Mouse (Mus musculus) CH12F3 (cell line): ENCODE data around the gene Lhx5.

Experiments used
- in situ Hi-C: fragments of 300-500 bp; cut with MboI; formaldehyde crosslinking; loops from 2 replicates; pipeline ENCODE4 v1.14.3; 2020; ENCODE audit warnings: low sequenced_read_pairs

The Lhx5 gene

DNA sequence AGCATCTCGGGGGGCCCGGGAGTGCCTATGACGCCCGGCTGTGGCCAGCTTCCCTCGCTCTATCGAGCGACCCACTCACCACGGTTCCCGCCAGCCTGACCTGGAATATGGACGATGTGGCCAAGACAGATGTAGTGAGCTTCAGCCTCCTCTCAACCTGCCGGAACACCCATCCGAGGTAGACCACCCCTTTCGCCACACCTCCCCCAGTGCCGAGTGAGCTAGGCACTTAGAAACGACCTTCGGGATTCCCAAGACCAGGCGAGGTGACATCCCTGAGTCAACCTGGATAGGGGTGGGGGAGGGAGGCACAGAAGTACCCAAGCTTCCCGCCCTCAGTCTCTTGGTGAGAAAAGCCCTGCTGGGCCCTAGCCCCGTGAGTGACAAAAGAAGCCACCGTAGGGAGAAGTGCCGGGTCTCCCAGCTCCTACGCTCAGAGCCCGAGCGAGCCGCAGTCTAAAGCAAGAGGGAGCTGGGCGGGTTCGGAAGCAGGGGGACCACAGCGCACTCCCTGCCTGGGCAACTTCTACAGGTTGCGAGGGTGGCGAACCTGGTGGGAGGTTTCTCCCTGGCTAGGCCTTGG is 407 bp upstream of the Lhx5 start:
- in situ Hi-C loops: no loop called here

- in situ Hi-C loops: no loop called here
Observed at GRCm38 (mm10) chr5:120432486-120433015, 1.1 kb downstream of the Lhx5 start.

DNA sequence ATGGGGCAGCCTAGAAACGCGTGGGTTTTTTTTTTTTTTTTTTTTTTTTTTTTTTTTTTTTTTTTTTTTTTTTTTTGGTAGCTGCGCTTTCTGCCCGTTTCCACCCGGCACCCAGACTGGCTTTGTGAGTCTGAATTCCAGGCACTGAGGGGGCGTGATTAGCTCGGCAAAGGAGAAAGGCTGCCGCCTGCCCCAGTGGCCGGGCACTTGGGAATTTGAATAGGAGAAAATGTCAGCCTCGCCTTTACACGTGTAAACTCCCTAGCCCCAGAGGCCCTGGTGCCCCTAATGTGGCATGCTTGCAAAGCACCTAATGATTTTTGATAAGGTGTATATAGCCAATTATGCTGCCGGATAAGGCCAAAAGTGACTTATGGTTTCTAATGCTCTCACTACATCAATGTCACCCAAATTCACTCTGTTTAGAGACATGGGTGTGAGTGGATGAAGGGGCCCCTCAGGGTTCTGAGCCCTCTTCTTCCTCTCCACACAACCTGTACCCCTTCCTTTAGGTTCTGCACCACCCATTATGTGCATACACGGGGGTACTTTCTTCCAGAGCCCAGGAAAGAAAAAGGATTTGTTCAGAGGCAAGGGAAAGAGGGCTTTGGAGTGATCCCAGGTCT is 1.7 kb downstream of the Lhx5 start:
- in situ Hi-C loops: no loop called here

GRCm38 (mm10) chr5:120434231-120434735 is 2.8 kb downstream of the Lhx5 start:
- in situ Hi-C loops: no loop called here

- in situ Hi-C loops: no loop called here
Observed at GRCm38 (mm10) chr5:120435006-120435681, 3.6 kb downstream of the Lhx5 start.

DNA sequence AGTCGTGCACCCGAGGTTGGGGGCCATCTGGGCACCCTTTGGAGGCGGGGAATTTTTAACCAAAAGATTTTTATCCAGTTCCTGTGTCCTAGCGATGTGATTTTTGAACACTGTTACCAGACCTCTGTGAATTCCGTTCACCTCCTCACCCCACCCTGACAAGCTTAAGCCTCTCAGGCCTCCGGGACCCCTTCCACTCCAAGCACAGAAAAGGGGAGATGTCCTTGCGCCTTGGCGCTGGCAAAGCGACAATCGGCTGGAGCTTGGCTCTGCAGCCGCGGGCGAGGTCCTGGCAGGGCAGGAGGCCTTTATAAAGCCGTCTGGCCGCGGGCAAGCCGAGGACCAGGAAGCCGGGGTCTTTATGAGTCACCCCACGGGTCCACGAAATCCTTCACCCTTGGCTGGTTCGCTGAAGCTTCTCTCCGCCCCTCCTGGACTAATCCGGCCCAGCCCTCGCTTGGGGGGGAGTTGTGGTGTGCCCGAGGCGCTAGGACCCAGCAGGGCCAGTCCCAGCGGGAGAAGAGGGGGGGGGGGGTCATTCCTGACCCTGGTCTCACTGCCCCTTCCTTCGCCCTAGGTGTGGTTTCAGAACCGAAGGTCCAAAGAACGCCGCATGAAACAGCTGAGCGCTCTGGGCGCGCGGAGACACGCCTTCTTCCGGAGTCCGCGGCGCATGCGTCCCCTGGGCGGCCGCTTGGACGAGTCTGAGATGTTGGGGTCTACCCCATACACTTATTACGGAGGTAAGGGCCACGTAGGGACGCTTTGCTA is 4.4 kb downstream of the Lhx5 start:
- in situ Hi-C loops: no loop called here

- in situ Hi-C loops: no loop called here
Observed at GRCm38 (mm10) chr5:120436885-120437495, 5.5 kb downstream of the Lhx5 start.

DNA sequence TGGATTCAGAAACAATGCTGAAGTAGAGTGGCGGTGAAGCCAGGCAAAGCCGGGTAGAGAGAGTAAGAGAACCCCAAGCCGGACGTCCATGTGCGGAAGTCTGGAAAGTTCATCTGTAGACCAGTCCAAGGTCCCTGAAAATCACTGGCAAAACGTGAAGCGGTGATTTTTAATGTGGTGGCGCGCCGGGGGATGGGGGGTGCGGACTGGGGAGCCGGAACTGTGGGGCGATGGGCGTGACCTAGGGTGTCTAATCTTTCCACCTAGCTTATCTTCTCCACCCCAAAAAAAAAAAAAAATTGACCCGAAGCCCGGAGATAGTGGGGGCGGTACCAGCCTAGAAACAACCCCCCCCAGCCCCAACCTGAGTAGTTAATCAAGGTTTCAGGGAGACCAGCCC is 6.0 kb downstream of the Lhx5 start:
- in situ Hi-C loops: no loop called here

DNA sequence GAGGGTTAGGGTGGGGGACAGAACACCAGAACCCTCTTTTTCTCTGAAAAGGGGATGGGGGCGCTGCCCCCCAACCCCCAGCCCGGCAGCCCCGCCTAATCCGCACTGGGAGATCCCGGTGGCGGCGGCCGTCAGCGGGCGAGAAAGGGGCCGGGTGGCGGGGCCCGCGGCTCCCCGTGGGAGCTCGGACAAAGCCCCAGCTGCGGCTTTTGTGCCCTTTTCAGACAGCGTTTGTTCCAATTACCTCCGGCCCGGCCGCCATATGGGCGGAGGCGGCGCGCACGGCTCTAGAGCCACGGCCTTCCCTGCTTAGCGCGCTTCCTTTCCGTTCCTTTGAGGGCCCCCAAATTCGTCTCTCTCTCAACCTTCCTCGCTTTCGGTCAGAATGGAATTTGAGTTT is 6.5 kb downstream of the Lhx5 start:
- in situ Hi-C loops: no loop called here

- in situ Hi-C loops: no loop called here
Observed at GRCm38 (mm10) chr5:120438469-120438868, 7.0 kb downstream of the Lhx5 start.

DNA sequence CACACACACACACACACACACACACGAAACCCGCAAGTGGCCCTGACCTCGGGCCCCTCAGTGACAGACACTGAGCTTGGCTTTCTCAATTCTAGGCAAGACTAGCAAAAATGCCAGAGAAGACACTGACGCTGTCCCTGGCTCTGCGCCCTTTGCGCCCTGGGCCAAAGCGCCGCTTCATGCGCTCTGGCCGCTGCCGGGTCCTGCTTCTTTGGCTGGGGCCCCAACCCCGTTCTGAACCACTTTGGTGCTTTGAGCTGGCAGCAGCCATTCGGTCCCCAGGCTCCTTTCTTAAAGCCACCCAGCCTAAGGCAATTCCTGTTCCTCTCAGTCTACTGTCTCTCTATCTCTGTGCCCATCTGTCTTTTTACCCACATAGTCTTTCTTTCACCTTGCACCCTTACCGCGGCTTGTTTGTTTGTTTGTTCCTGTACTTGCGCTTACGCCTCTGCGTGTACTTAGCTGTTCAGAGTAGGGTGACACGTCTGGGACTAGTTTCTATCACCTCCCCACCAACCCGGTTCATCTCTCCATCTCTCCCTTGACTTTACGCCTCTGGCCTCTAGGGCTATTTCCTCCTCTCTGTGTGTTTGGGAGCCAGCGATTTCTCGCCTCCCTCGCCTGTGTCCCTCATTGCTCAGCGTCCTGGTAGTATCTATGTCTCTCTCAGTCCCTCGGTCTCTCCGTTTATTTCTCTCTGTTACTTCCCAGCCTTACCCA is 7.7 kb downstream of the Lhx5 start:
- in situ Hi-C loops: no loop called here

DNA sequence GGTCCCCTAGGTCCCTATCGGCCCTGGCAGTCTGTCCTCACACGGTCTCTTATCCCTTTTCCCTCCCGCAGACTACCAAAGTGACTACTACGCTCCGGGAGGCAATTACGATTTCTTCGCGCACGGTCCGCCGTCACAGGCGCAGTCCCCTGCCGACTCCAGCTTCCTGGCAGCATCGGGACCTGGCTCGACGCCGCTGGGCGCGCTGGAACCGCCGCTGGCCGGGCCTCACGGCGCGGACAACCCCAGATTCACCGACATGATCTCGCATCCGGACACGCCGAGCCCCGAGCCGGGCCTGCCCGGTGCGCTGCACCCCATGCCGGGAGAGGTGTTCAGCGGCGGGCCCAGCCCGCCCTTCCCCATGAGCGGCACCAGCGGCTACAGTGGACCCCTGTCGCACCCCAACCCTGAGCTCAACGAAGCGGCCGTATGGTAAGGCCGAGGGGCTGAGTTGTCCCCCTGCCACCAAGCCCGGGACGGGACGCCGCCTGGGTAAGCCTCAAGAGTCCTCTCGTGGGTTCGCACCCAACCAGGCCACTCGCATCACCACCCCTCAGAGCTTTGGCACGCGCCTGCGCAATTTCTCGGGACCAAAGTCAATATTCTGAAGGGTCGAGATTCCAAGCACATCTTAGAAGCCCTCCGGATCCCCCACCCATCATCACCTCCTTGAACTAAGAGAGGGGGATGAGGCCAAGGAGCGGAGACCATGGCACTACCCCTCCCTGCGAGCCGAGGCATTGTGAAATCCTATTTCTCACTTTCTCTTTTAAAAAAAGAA is 8.6 kb downstream of the Lhx5 start:
- in situ Hi-C loops: no loop called here

DNA sequence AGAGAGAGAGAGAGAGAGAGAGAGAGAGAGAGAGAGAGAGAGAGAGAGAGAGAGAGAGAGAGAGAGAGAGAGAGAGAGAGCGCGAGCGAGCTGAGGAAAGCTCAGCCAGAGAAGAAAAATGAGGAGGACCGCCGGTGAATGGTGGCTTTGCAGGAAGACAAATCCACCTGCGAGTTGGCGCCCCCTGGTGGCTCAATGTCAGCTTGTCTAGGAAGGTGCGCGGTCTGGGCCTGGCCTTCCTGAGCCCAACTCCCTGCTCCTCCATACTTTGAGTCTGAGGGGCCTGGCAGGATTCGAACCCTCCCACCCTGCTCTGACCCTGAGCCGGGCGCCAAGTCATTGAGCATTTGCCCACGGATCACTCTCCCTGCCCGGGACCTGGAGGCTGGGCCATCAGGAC is 9.2 kb downstream of the Lhx5 start:
- in situ Hi-C loops: no loop called here

- in situ Hi-C loops: no loop called here
Observed at GRCm38 (mm10) chr5:120447305-120447704, 15.8 kb downstream of the Lhx5 start.

DNA sequence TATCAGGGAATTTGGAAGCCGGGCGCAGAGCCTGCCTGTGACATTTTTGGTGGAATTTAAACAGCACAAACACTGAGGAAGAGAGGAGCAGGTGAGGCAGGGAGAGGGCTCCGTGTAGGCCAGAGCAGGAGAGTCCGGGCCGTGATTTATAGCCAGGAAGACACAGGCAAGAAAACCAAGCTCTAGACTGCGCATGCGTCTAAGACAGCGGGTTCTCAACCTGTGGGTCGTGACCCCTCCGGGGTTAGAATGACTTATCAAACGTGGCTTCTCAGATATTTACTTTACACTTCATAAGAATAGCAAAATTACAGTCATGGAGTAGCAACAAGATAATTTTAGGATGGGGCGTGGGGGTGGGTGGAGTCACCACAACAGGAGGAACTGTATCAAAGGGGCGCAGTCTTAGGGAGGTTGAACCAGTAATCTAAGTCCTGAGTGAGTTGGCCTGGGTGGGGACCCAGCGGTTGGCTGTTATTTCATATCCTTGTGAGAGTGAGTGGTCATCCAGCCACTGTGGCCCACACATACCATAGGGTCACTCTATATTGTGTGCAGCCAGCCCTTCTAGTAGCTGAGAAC is 23.3 kb downstream of the Lhx5 start:
- in situ Hi-C loops: loop anchor here (25.0 kb wide), 1 partner anchor 1693 kb away; no protein-coding TSS in a partner anchor

GRCm38 (mm10) chr5:120456253-120456652 is 24.8 kb downstream of the Lhx5 start:
- in situ Hi-C loops: loop anchor here (25.0 kb wide), 1 partner anchor 1694 kb away; no protein-coding TSS in a partner anchor

- in situ Hi-C loops: loop anchor here (25.0 kb wide), 1 partner anchor 1695 kb away; no protein-coding TSS in a partner anchor
Observed at GRCm38 (mm10) chr5:120456841-120457554, 25.5 kb downstream of the Lhx5 start.

- in situ Hi-C loops: loop anchor here (25.0 kb wide), 1 partner anchor 1695 kb away; no protein-coding TSS in a partner anchor
Observed at GRCm38 (mm10) chr5:120457628-120458027, 26.1 kb downstream of the Lhx5 start.
